Mouse (Mus musculus) spleen, adult 18-20 months (tissue): ENCODE measurements around the gene Zbtb39.
"Not testable (repeated sequence)": the region's sequence is repeated elsewhere in the genome, so short reads cannot be mapped to it uniquely, and the experiment has no call there.

ENCODE experiments used
- DNase-seq, 2 experiments: peaks; one replicate each; pipeline ENCODE4 v3.0.0; 2022; ENCODE audit warnings: mixed read lengths in 2 of 2

Zbtb39 gene

GRCm38 (mm10) chr10:127737552-127737951 lies 1.8 kb upstream of the Zbtb39 start:
- no peak for DNase-seq

- DNase-seq, result peak in 1 of 2 experiments; percentile 44
Measured at GRCm38 (mm10) chr10:127738151-127738882, 1.0 kb upstream of the Zbtb39 start.

DNA sequence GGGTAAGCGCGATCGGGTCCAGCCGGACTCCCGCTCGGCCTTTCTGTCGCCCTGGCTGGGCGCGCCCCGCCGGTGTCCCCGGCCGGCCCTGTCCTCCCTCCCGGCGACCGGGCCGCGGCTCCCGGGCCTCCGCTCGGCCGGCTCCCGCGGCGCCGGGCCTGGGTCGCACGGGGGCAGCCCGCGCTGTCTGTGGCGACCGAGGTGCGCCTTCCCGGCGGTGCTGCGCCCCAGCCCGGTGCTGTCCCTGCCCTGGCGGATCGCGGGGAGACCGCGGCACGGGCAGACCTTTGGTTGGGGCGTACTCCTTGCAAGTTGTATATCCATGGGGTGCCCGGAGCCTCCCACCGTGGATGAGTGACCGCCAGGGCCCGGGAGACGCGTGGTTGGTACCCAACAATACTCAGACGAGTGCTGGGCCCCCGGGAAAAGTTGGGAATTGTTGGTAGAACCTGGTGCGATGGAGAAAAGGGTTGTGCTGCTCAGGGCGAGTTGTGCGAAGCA lies 373 bp downstream of the Zbtb39 start:
- DNase-seq, result no peak

- peak in 1 of 2 experiments; percentile 24 for DNase-seq
Measured at GRCm38 (mm10) chr10:127744661-127745060, 5.3 kb downstream of the Zbtb39 start.

- no peak for DNase-seq
Measured at GRCm38 (mm10) chr10:127745886-127746285, 6.5 kb downstream of the Zbtb39 start.

DNA sequence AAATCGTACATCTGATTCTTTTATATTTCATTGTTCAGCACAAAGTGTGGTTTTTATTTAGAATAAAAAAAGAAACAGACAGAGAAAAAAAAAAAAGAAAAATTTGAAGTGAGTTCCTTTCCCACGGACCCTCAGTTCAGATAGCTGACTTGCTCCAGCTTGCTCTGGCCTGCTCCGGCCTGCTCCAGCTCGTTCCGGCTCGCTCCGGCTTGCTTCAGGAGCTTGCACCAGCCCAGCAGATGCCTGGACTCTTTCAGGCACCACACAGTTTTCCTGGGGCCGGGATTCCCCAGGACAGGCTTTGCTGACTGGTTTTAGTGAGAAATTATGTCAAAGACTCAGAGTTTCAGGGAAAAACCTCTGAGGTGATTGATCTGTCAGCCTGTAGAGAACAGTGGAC lies 7.9 kb downstream of the Zbtb39 start:
- no peak for DNase-seq

GRCm38 (mm10) chr10:127748847-127749612 lies 9.7 kb downstream of the Zbtb39 start:
- DNase-seq, result no peak

- no peak for DNase-seq
Measured at GRCm38 (mm10) chr10:127750136-127750777, 10.9 kb downstream of the Zbtb39 start.

GRCm38 (mm10) chr10:127751548-127751947 lies 12.2 kb downstream of the Zbtb39 start, which contains the start of gene Gpr182:
Gpr182 (minus strand) TSS chr10:127751732.
- DNase-seq, result no peak

DNA sequence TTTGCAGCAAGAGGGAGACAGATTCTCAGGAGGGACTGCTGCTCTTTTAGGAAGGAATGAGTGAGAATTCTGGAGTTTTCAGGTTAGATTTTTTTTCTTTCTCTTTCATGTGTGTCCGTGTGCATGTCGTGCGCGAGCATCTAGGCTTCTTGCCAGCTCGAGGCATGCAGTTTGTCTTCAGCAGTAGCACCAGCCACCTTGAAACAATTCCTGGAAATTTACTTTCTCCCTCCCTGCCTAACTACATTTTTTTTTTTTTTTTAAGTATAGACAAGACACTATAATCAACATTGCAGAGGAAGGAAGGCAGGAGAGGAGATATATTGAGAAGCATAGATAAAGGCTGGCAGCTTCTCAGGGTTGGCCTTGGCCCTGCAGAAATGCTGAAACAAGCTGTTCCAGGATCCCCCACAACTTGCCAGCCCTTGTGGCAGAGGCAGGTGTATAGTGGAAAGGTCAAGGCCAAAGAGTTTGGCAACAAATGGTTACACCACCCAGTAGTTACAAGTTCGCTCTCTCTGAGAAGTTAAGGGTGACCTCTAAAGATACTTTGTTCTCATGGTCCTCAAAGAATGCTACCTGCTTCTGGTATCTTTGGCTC lies 15.3 kb downstream of the Zbtb39 start:
- DNase-seq, result no peak

GRCm38 (mm10) chr10:127755246-127755645 lies 15.9 kb downstream of the Zbtb39 start:
- no peak for DNase-seq

DNA sequence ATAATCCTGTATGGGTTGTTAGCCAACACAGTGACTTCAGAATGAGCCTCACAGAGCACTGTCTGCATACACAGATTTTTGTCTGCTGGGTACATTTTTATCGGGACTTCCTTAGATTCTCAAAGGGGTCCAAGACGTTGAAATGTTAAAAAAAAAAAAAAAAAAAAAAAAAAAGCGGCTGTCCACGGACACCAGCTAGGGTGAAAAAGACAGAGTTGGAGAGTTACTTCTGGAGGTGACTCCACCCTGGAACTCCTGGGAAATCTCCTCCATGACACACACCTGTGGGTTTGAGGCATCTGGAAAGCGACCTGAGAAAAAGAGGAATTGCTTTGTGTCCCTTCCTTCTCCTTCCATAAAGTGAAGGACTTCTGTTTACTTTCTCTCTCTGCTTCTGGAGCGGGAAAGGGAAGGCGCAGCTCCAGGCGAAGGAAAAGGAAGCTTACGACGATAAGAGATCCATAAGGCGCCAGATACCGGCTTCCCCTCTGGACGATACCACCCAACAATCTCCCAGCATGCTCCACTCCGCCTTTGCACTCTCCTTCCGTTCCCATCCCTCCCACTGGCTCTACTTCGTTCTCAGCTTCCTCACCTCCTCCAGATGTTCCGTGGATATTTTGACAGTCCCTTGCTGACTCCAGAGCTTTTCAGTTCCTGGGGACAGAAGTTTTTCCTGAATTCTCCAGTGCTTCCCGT lies 16.6 kb downstream of the Zbtb39 start:
- no peak for DNase-seq

DNA sequence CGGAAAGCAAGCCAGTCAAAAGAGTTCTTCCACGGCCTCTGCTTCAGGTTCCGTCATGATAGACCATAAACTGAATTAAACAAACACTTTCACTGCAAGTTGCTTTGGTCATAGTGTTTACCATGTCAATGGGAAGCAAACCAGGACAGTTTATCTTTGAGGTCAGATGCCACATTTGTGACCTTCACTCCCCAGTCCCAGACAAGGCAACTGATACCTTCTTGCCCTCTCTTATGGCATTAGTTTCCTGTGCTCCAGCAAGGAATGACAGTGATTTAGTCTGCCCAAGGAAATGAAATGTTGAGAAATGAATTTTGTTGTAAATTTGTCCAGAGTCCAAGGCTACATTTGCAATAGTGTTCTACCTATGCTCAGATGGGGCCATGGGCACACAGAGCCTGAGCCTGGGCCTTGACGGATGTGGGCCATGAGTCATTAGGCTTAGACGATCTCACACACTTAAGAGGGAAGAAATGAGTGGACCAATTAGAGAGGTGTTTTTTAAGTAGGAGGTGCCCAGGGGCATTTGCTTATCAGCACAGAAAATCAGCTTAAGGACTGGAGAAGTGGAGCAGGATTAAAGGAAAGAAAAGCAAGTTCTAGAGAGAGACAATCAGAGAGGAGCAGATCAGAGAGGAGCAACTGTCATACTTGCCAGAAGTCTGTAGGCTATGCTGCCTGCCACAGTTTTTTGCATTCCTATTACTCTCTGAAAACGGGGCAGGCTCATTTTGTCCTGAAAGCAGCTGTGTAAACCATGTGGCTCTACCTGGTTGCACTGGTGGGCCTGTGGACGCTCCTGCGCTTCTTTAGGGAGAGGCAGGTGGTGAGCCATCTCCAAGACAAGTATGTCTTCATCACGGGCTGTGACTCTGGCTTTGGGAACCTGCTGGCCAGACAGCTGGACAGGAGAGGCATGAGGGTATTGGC lies 20.1 kb downstream of the Zbtb39 start, which contains the start of the genes Rdh1 and Rdh16f1:
Gene Rdh1, plus strand, starts transcription at position 541 of the 930 bp plus-strand sequence.
Gene Rdh16f1, plus strand, starts transcription at position 607 of the 930 bp plus-strand sequence.
- DNase-seq, result no peak

DNA sequence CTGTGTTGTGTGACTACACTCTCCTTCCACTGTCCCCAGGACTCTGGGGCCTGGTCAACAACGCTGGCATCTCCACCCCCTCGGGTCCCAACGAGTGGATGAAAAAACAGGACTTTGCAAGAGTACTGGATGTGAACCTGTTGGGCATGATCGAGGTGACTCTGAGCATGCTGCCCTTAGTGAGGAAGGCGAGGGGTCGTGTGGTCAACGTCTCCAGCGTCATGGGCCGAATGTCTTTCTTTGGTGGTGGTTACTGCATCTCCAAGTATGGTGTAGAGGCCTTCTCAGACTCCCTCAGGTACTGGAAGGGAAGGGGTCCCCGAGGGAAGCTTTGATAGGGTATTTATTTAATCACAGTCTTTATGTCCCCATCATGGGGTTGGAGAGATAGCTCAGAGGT lies 23.6 kb downstream of the Zbtb39 start:
- not testable (repeated sequence) for DNase-seq

DNA sequence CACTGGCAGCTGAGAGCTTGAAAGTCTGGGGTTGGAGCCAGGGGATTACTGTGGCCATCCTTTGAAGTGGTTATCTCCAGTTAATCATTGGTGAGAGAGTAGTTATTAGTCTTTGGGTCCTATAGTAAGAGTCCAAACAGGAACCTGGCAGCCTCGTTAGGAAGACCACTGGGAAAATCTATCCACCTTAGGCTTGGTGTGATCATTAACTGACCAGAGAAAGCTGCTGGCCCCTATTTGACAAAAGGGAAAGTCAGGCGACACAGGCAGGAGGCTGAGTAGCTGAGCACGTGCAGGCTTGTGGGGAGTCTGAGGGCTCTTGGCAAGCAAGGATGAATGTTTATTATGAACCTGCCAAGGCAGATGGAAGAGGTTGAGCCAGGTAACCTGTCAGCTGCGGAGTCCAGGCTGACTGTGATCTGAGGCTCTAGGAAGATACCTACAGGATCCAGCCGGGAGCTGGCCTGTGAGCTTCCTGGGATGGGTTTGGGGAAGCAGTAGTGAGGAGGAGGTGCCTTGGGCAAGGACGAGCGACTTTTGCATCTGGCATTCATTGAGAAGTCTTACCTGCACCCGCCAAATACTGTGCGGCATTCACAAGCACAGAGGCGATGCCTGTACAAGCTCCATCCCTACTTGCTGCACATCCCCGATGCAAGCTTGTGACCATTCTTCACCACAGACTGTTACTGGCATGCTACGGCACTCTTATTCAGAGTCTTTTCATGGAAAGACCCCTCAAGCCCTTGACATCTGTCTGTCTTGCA lies 24.8 kb downstream of the Zbtb39 start:
- DNase-seq, result no peak

- no peak for DNase-seq
Measured at GRCm38 (mm10) chr10:127766564-127766963, 27.2 kb downstream of the Zbtb39 start.

DNA sequence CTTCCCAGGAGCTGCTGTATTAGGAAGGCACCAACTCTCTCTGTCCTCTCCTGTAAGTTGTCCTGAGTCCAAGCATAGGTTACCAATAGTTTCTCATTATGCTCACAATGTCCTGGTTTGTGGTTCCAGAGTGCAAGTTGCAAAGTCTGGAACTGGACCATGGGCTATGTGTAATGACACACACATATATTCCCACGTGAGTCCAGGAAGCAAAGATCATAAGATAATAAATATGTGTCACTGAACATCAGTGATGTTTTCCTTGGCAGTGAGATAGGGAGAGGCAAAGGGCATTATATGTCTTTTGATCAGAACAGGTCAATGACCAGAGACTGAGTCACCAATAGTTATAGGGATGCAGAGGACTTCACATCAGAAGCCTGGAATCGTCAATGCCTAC lies 36.7 kb downstream of the Zbtb39 start, which contains the start of gene Rdh9:
Gene Rdh9, plus strand, starts transcription at position 376 of the 400 bp plus-strand sequence.
- DNase-seq, result no peak

DNA sequence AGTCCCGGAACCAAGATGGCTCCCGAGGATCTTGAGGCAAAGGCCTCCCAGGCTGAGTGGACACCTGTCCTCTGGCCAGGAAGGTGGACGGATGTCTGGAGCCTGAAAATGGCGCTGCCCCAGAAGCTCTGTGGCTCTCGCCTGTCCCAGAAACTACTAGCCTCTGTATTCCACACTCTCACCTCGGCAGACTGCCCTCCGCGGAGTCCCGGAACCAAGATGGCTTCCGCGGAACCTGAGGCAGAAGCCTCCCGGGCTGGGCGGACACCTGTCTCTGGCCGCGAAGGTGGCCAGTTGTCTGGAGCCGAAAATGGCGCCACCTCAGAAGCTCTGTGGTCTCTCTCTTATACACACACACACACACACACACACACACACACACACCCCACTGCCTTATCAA lies 43.0 kb downstream of the Zbtb39 start:
- not testable (repeated sequence) for DNase-seq

- not testable (repeated sequence) for DNase-seq
Measured at GRCm38 (mm10) chr10:127785411-127785810, 46.1 kb downstream of the Zbtb39 start.
